Mouse (Mus musculus) midbrain, embryonic 12.5 days (tissue): ENCODE results near the gene Gm49342. TPM values are rescaled to one million over a fixed set of nuclear protein-coding genes. Genes with fewer than 3 reads are reported as not detected.
"Not testable (repeated sequence)": the region's sequence is repeated elsewhere in the genome, so short reads cannot be mapped to it uniquely, and the experiment has no call there.

ENCODE experiments used
- ATAC-seq: fragments of 200-750 bp; cut with Nextera tagmentation; 2 replicates; pipeline ENCODE4 v1.8.0; 2017; ENCODE audit warnings: low read depth, moderate TSS enrichment, moderate library complexity; ENCODE audit not compliant: low FRiP score
- H3K27ac ChIP-seq: fragments of 300-500 bp; sonication (generic); replicated peaks from 2 replicates; pipeline ENCODE4 v1.5.1; 2016; ENCODE audit warnings: mild to moderate bottlenecking
- H3K27me3 ChIP-seq: fragments of 300-500 bp; sonication (generic); 2 replicates; pipeline ENCODE4 v1.6.1; 2016; ENCODE audit warnings: mild to moderate bottlenecking
- H3K36me3 ChIP-seq: fragments of 300-500 bp; sonication (generic); 2 replicates; pipeline ENCODE4 v1.6.1; 2016
- H3K4me1 ChIP-seq: fragments of 300-500 bp; sonication (generic); 2 replicates; pipeline ENCODE4 v1.6.1; 2016
- H3K4me2 ChIP-seq: fragments of 300-500 bp; sonication (generic); replicated peaks from 2 replicates; pipeline ENCODE4 v1.6.1; 2016; ENCODE audit warnings: mild to moderate bottlenecking, moderate library complexity
- H3K4me3 ChIP-seq: fragments of 300-500 bp; sonication (generic); 2 replicates; pipeline ENCODE4 v1.5.1; 2016; ENCODE audit warnings: mild to moderate bottlenecking
- H3K9ac ChIP-seq: fragments of 300-500 bp; sonication (generic); replicated peaks from 2 replicates; pipeline ENCODE4 v1.6.1; 2016; ENCODE audit warnings: mild to moderate bottlenecking, moderate library complexity
- H3K9me3 ChIP-seq: fragments of 300-500 bp; sonication (generic); 2 replicates; pipeline ENCODE4 v1.6.1; 2016; ENCODE audit warnings: mild to moderate bottlenecking
- WGBS: fragments of 180-500 bp; shearing (Covaris S2); methylation state at CpG from one replicate; pipeline ENCODE4 v1.1.7; 2016; 5-methylcytosine and 5-hydroxymethylcytosine counted together
- polyA plus RNA-seq: library from polyadenylated mRNA; unstranded; fragments of >200 nt; fragmentation: Nextera tagmentation; extraction: Ambion mirVana; gene quantifications from 2 replicates; pipeline ENCODE4 v1.2.1, GENCODE M21; 2016

Gm49342 gene
- polyA plus RNA-seq, 1 experiment from 2014 or later = not detected

DNA sequence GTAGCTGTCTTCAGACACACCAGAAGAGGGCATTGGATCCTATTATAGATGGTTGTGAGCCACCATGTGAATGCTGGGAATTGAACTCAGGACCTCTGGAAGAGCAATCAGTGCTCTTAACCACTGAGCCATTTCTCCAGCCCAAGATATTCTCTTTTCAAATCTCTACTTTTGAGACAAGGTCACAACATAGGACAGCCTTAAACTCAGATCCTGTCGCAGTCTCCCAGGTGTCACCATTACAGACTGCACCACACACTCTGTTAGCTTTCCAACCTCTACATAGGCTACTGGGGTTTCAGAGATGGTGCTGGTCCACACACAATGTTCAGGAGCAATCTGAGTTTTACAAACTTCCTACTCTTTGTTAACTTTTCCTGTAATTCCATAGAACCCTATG is 20.9 kb upstream of the Gm49342 start:
- Histone ChIP-seq H3K9ac (peak overlapping the region; percentile 91; the same call in 1 of the 2 replicates), H3K4me2 (peak overlapping the region; percentile 62), H3K4me1 (peaks cover 18% of the 10 kb centered on the region), H3K4me3 (peak overlapping the region; percentile 87), H3K36me3 (peaks cover 36% of the 10 kb centered on the region)
- H3K27me3 ChIP-seq, ATAC-seq, H3K9me3 ChIP-seq, H3K27ac ChIP-seq: not testable (repeated sequence)
- WGBS = 76% methylated on average over 1 of the region's 1 CpGs

DNA sequence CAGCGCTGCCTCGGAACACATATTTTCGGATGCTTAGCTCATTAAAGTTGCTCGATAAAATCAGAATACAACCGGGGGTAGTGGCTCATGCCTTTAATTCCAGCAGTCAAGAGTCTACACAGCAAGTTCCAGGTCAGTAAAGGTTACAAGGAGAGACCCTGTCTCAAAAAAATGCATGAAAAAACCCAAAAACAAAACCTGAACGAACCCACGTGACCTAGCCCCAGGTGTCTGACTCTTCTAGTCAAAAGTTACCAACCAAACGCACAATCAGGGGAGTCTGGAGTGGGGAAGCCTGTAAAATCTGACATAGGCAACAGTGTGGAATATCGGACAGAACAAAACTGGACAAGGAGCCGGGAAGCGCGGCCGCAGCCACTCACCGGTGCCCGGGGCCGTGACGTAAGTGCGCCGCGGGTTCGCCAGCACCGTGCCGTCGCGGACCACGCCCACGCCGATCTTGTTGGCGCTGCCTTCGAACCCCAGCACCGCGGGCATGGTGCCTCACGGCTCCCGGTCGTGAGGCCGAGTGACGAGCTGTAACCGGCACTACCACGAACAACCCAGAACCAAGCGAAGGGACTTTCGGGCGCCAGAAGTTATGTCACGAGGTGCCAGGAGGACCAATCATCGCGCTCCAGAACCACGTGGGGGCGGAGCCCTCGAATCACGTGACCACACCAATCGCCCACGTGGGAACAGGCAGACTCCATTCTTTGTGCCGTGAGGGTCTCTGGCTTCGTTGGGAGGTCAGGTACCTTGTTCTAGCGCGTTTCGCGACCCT is 19.8 kb upstream of the Gm49342 start, which contains the start of the genes Osgep and Apex1:
Gene Osgep (minus strand): TSS at position 613 of the 784 bp plus-strand sequence.
Gene Apex1 (plus strand): TSS at position 688 of the 784 bp plus-strand sequence.
- Histone ChIP-seq H3K27me3 (no peaks in the 10 kb centered on the region), H3K36me3 (peaks cover 39% of the 10 kb centered on the region), H3K9ac (peak within 1 kb of the TSS; percentile 91), H3K9me3 (no peaks in the 10 kb centered on the region), H3K4me2 (peak within 1 kb of the TSS; percentile 62), H3K4me3 (peak within 1 kb of the TSS; percentile 87), H3K4me1 (peaks cover 24% of the 10 kb centered on the region), H3K27ac (peak within 1 kb of the TSS; percentile 91)
- peak; percentile 96 for ATAC-seq
- WGBS = under 1% methylated on average over 56 of the region's 57 CpGs

DNA sequence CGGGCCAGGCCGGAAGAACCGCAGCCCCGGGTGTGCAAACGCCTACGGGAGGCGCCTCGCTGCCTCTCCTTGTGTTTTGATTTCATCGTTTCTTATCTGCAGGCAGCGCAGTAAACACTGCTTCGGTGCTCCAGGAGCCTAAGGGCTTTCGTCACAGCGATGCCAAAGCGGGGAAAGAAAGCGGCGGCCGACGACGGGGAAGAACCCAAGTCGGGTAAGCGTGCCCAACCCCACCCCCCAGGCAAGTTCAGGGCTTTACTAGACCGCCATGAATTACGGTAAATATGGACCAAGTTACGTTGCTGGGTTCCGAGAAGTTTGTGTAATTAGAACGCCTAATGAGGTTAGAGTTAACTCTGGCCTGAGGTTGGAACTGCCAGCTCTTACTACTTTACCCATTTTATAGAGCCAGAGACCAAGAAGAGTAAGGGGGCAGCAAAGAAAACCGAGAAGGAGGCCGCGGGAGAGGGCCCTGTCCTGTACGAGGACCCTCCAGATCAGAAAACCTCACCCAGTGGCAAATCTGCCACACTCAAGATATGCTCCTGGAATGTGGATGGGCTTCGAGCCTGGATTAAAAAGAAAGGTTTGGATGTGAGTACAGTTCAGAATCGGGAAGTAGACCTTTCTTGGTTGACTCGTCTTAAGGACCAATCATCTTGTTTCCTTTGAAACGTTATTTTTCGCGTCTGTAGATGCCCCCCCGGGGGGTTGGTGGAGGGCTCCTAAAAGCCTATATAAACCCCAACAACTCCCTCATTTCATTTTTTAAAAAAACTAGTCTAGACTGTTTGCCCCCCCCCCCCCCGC is 19.0 kb upstream of the Gm49342 start:
- peak; percentile 2; the same call in 1 of the 2 replicates for ATAC-seq
- H3K4me3 ChIP-seq = peak overlapping the region; percentile 87
- no peaks in the 10 kb centered on the region for H3K9me3 ChIP-seq
- peaks cover 31% of the 10 kb centered on the region for H3K4me1 ChIP-seq
- H3K4me2 ChIP-seq = peak overlapping the region; percentile 62
- H3K27me3 ChIP-seq = no peaks in the 10 kb centered on the region
- H3K36me3 ChIP-seq = peaks cover 36% of the 10 kb centered on the region
- H3K27ac ChIP-seq = peak overlapping the region; percentile 91
- H3K9ac ChIP-seq = peak overlapping the region; percentile 91
- WGBS = 2% methylated on average over 38 of the region's 38 CpGs

DNA sequence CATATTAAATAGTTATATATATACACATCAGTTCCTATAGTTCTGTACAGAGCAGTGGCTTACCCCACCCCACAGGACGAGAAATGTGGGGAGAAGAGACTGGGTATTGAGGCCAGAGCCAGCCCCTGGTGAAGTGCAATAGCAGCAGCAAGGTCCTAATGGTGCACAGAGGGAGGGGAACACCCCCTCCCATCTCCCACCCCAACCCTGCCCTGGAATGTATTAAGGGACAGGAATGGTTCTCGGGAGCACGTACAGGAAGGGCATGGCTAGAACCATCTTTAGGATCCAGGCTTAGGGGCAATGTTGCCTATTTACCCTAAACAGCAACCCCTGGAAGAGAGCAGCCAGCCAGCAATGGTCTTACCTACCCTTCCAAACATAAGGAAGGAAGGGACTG is 17.0 kb upstream of the Gm49342 start:
- peaks cover 36% of the 10 kb centered on the region for H3K36me3 ChIP-seq
- WGBS = 83% methylated on average over 3 of the region's 3 CpGs
- no peak for ATAC-seq
- H3K27me3 ChIP-seq = no peaks in the 10 kb centered on the region
- no peak overlapping the region for H3K27ac ChIP-seq
- H3K4me1 ChIP-seq = peaks cover 38% of the 10 kb centered on the region
- no peak overlapping the region for H3K9ac ChIP-seq
- H3K4me2 ChIP-seq = no peak overlapping the region
- H3K9me3 ChIP-seq = no peaks in the 10 kb centered on the region
- H3K4me3 ChIP-seq = no peak overlapping the region

DNA sequence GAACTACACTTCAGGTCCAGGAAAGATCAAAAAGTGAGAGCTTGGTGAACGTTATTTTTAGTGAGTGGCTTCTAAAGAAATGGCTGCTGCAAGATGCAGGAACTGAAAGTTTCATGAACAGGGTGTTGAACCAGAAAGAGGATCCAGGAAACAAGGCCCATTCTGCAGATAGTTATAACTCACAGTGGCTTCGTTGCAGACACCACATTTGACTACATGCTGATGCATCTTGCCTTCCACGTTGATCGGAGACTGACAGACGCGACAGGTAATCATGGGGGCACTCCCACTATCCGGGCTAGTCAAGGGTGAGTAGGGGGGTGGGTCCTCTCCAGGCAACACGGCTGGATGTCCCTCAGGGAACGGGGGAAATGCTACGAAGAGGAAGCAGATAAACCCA is 14.4 kb upstream of the Gm49342 start:
- H3K4me2 ChIP-seq = peak overlapping the region; percentile 75
- 20% methylated on average over 10 of the region's 10 CpGs for WGBS
- peaks cover 36% of the 10 kb centered on the region for H3K36me3 ChIP-seq
- H3K9me3 ChIP-seq = no peaks in the 10 kb centered on the region
- peaks cover 32% of the 10 kb centered on the region for H3K4me1 ChIP-seq
- H3K27me3 ChIP-seq = no peaks in the 10 kb centered on the region
- peak overlapping the region; percentile 96 for H3K9ac ChIP-seq
- ATAC-seq = no peak
- H3K27ac ChIP-seq = peak overlapping the region; percentile 84
- peak overlapping the region; percentile 96 for H3K4me3 ChIP-seq

DNA sequence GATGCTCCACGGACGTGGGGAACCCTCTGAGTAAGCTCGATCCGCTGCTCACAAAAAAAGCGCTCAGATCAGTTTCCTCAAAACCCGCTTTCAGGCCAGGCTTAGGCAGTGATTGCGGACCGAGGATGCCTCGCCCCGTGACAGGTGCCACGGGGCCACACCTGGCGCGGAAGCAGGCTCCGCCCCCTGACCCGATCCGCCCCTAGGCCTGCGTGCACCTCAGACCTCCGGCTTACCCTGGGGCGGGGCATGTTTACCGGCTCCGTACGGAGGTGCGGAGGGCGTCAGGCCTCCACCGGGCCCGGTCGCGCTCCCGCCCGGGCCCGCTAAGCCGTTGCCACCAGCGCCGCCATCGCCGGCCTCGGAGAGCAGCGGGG is 14.0 kb upstream of the Gm49342 start:
- H3K27ac ChIP-seq = peak overlapping the region; percentile 84
- H3K36me3 ChIP-seq = peaks cover 36% of the 10 kb centered on the region
- peak; percentile 46 for ATAC-seq
- peak overlapping the region; percentile 75 for H3K4me2 ChIP-seq
- H3K27me3 ChIP-seq = no peaks in the 10 kb centered on the region
- H3K4me1 ChIP-seq = peaks cover 32% of the 10 kb centered on the region
- peak overlapping the region; percentile 96 for H3K9ac ChIP-seq
- H3K9me3 ChIP-seq = no peaks in the 10 kb centered on the region
- under 1% methylated on average over 38 of the region's 38 CpGs for WGBS
- H3K4me3 ChIP-seq = peak overlapping the region; percentile 96

DNA sequence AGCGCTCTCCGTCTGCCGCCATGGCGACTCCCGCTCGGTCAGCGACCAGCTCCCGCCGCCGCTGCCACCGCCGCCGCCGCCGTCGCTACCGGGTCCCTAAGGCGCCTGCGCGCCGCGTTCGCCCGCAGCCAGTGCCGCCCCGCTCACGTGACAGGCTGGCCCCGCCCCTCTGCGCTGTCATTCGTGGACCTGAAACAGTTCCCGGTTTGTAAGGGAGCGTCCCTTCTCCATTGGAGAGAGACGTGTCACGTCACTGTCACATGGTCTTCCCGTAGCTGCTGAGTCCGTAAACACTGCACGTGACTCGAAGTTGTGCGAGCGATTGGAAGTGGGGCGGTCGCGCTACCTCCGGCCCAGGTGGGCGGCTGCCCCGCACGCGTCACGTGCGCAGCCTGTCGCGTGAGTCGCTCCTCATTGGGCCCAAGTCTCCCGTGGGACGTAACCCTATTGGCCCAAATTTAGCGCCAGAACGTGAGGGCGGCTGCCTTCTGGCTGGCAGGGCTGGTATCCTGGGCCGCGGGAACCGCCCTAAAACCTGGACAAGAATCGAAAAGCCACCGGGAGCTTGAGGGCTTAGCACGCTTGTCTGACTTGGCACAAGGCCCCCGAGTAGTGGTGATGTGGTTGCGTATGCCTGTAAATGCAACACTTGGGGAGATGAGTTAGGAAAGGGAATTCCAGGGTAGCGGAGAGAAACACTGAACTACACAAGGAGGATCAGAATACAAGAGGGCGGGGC is 13.4 kb upstream of the Gm49342 start, which contains the start of the genes Pip4p1 and Pnp:
Gene Pip4p1 (minus strand): TSS at position 103 of the 739 bp plus-strand sequence.
Gene Pnp (plus strand): TSS at position 329 of the 739 bp plus-strand sequence.
- under 1% methylated on average over 68 of the region's 68 CpGs for WGBS
- peak; percentile 100 for ATAC-seq
- H3K9ac ChIP-seq = peak within 1 kb of the TSS; percentile 96
- H3K4me2 ChIP-seq = peak within 1 kb of the TSS; percentile 75
- H3K9me3 ChIP-seq = no peaks in the 10 kb centered on the region
- H3K36me3 ChIP-seq = peaks cover 36% of the 10 kb centered on the region
- no peaks in the 10 kb centered on the region for H3K27me3 ChIP-seq
- H3K4me3 ChIP-seq = peak within 1 kb of the TSS; percentile 96
- peaks cover 29% of the 10 kb centered on the region for H3K4me1 ChIP-seq
- peak within 1 kb of the TSS; percentile 91 for H3K27ac ChIP-seq

DNA sequence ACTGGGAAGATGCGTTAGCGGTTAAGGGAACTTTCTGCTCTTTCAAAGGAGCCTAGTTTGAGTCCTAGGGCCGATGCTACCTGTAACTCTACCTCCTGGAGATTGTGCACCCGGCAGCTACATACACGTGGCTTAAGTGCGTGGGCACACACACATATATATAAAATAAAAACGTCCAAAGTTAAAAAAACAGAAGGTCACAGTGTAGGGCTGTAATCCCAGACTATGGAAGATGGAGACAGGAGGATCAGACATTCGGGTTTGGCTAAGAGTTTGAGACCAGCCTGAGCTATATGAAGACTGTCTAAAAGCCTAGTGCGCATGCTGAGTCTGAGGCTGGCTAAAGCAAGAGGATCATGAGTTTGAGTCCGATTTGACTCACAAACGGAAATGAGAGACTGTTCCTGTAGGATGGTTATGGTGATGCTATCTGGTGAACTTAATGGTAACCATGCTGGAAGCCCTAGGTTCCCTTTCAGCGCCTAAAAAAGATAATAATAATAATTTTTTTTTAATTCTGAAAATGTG is 12.8 kb upstream of the Gm49342 start:
- Histone ChIP-seq H3K9ac (peak overlapping the region; percentile 53), H3K9me3 (no peaks in the 10 kb centered on the region), H3K27me3 (no peaks in the 10 kb centered on the region), H3K4me1 (peaks cover 23% of the 10 kb centered on the region), H3K36me3 (peaks cover 30% of the 10 kb centered on the region), H3K4me3 (peak overlapping the region; percentile 96), H3K27ac (peak overlapping the region; percentile 91), H3K4me2 (peak overlapping the region; percentile 70)
- ATAC-seq = no peak; the same call in 1 of the 2 replicates
- 12% methylated on average over 12 of the region's 12 CpGs for WGBS

DNA sequence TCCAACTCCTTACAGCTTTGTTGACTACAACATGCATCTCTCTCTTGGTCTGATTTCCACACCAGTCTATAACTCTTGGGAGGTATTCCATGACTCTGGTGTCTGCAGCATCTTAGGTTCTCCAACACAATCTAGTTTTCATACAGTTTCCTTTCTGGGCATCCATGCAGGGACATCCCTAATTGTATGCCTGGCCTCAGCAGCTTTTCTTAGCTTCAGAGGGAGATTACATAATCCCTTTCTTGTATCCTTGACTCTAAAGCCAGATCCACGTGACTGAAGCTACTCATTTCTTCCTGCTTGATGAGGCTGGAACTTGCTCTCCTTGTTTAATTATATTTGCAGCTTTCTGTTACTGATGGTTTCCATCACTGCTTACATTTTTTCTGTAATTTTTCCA is 7.7 kb upstream of the Gm49342 start:
- H3K36me3 ChIP-seq = no peaks in the 10 kb centered on the region
- H3K27me3 ChIP-seq = no peaks in the 10 kb centered on the region
- 56% methylated on average over 1 of the region's 1 CpGs for WGBS
- peaks cover 1% of the 10 kb centered on the region for H3K4me1 ChIP-seq
- H3K9me3 ChIP-seq = no peaks in the 10 kb centered on the region
- H3K4me2 ChIP-seq = no peak overlapping the region
- no peak for ATAC-seq
- H3K4me3 ChIP-seq = no peak overlapping the region
- H3K9ac ChIP-seq = no peak overlapping the region
- no peak overlapping the region for H3K27ac ChIP-seq

DNA sequence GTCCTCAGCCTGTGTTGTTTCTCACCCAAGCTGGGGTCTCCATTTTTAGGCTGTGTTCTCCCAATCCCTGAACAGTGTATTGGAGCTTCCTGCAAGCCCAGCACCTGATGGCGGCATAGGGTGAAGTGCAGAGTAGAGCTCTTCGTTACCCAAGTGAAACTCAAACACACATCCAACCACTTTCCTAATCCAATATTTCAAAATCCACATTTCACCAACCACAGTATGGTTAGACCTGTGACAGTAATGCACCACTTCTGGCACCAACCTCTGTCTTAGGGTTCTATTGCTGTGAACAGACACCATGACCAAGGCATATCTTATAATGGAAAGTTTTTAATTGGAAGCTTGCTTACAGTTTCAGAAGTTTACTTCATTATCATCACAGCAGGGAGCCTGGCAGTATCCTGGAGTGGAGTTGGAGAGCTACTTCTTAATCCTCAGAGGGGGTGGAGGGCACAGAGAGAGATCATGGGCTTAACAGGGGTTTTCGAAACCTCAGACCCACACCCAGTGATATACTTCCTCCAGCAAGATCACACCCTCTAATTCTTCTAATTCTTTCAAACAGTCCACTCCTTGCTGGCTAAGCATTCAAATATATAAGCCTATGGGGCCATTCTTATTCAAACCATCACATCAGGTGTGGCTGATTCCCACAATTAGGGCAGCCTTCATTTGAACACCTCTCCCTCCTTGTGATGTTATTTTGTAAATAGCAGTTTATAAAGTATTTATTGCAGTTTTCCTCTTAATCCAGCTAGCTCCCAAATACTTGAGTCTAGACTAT is 6.0 kb upstream of the Gm49342 start:
- no peaks in the 10 kb centered on the region for H3K9me3 ChIP-seq

DNA sequence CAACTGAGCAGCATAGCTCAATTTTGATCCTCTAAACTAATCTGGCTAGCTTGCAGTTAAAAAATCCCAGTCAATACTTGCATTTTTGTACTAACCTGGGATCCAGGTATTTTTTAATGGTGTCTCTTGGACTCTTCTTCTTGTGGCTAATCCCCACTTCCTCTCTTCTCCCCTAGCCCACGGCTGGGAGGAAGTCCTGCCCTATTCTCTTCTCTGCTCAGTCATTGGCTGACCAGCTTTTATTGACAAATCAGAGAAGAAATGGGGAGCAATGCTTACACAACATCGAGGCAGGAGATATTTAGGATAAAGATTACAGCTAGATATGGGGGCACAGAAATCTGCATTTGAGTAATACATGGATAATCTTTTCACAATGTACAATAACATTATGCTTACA is 5.4 kb upstream of the Gm49342 start:
- Histone ChIP-seq H3K9ac (no peak overlapping the region), H3K4me1 (no peaks in the 10 kb centered on the region), H3K27ac (no peak overlapping the region), H3K4me3 (no peak overlapping the region), H3K9me3 (no peaks in the 10 kb centered on the region), H3K4me2 (no peak overlapping the region), H3K36me3 (no peaks in the 10 kb centered on the region), H3K27me3 (no peaks in the 10 kb centered on the region)
- no peak for ATAC-seq
- 46% methylated on average over 2 of the region's 2 CpGs for WGBS

More for the DNA sequence above, 6.0 kb upstream of the Gm49342 start:
- ATAC-seq = no peak
- no peaks in the 10 kb centered on the region for H3K27me3 ChIP-seq
- H3K4me3 ChIP-seq = no peak overlapping the region
- WGBS = 90% methylated on average over 3 of the region's 3 CpGs
- no peaks in the 10 kb centered on the region for H3K4me1 ChIP-seq
- no peak overlapping the region for H3K9ac ChIP-seq
- no peak overlapping the region for H3K27ac ChIP-seq
- H3K4me2 ChIP-seq = no peak overlapping the region
- H3K36me3 ChIP-seq = no peaks in the 10 kb centered on the region
